Mouse (Mus musculus): ENCODE results near the gene Olfr66.

DNA sequence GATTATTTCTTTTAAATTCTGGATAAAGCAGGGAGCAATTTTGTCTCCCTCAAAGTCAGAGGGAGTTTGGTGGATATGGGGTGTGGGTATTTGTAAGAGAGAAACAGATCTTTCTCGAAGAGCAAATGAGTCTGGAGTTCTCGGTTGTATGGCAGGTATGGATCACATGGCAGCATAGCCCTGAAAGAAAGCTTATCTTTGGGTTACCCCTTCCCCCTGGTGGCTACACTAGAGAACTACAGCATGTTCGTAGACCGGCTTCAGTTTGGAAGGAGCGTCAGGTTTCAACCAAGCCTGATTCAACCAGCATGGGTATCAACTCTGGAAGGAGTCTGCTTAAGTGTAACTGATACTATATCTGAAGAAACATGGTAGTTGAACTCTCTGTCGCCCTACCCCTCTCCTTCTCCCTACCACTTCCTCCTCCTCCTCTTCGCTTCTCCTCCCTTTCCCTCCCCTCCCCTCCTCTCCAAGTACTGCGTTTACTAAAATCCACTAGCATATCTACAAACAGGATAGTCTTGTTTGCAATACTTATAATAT is 27.0 kb upstream of the Olfr66 start:
- TF ChIP-seq POLR2A (IDR thresholded peaks at IDR 0.05; ENCODE audit: borderline replicate concordance, extremely low read depth, insufficient read depth, insufficient read length, poor library complexity, severe bottlenecking), result no peak
- TF ChIP-seq CTCF (IDR thresholded peaks at IDR 0.05; ENCODE audit: borderline replicate concordance, extremely low read depth, insufficient read depth, insufficient read length), result peak; percentile 40; the same call in 1 of the 2 replicates

Measured in brain, embryonic 14.5 days (tissue).